Mouse (Mus musculus) gastrocnemius, postnatal 36 days (tissue): Measurements from ENCODE around the gene Nudt19. TPM values are rescaled to one million over a fixed set of nuclear protein-coding genes. Genes with fewer than 3 reads are reported as not detected.
A peak's percentile ranks its signal among the peaks of the same experiment; 100 is the strongest.

Experiments
- DNase-seq, 2 experiments: peaks; one replicate each; pipeline ENCODE4 v3.0.0; 2022
- intact Hi-C: fragments of 180-260 bp; cut with DNase I; formaldehyde crosslinking; loops from one replicate; pipeline ENCODE4 v1.15.1; 2025
- long read RNA-seq, 2 experiments: library from polyadenylated mRNA; stranded (forward); transcript quantifications; one replicate each; pipeline ENCODE4 v2.0.0; 2021
- total RNA-seq, 2 experiments: library from RNA; stranded (reverse); gene quantifications; 2 replicates each; pipeline ENCODE4 v1.2.3; 2021

Nudt19 gene
- 10 to 100 TPM; 39.5 to 40.8 TPM for total RNA-seq
- long read RNA-seq, experiment 1, transcript Nudt19-201 (3 exons, 2,298 nt) = major isoform, 69 of 73 reads
- long read RNA-seq, experiment 1, partial matches to known transcripts = 0 of 73 reads
- long read RNA-seq, experiment 1, other reads (novel, unspliced or antisense) = 3 of 73 reads
- long read RNA-seq, experiment 2, transcript Nudt19-203 (3 exons, 733 nt) = minor isoform, 7 of 111 reads
- long read RNA-seq, experiment 2, transcript Nudt19-201 (3 exons, 2,298 nt) = major isoform, 102 of 111 reads
- long read RNA-seq, experiment 2, partial matches to known transcripts = 0 of 111 reads
- long read RNA-seq, experiment 2, other reads (novel, unspliced or antisense) = 2 of 111 reads

GRCm38 (mm10) chr7:35556205-35556603, at the start of gene Nudt19:
Nudt19 (minus strand) TSS chr7:35556304.
- intact Hi-C loops = no loop called here

GRCm38 (mm10) chr7:35602766-35603165, 46.7 kb upstream of the Nudt19 start:
- intact Hi-C loops = no loop called here

More at GRCm38 (mm10) chr7:35556205-35556603, at the start of gene Nudt19:
- no peak for DNase-seq

GRCm38 (mm10) chr7:35601106-35601505, 45.0 kb upstream of the Nudt19 start:
- no peak for DNase-seq
- intact Hi-C loops = no loop called here

More at GRCm38 (mm10) chr7:35602766-35603165, 46.7 kb upstream of the Nudt19 start:
- no peak for DNase-seq

- DNase-seq = no peak
- intact Hi-C loops = no loop called here
These were observed 43.9 kb upstream of the Nudt19 start for GRCm38 (mm10) chr7:35600031-35600430.

GRCm38 (mm10) chr7:35599492-35599891, 43.4 kb upstream of the Nudt19 start:
- DNase-seq = no peak
- intact Hi-C loops = no loop called here

GRCm38 (mm10) chr7:35594311-35594710, 38.2 kb upstream of the Nudt19 start:
- intact Hi-C loops = no loop called here
- no peak for DNase-seq

- intact Hi-C loops = no loop called here
- no peak for DNase-seq
These were observed 34.7 kb upstream of the Nudt19 start for GRCm38 (mm10) chr7:35590731-35591191.

- intact Hi-C loops = no loop called here
- DNase-seq = no peak
These were observed 33.4 kb upstream of the Nudt19 start for GRCm38 (mm10) chr7:35589485-35589884.

GRCm38 (mm10) chr7:35588680-35589428, 32.8 kb upstream of the Nudt19 start:
- intact Hi-C loops = no loop called here
- DNase-seq = no peak

- DNase-seq = no peak
- intact Hi-C loops = no loop called here
These were observed 31.6 kb upstream of the Nudt19 start for GRCm38 (mm10) chr7:35587728-35588127.

GRCm38 (mm10) chr7:35586906-35587445, 30.9 kb upstream of the Nudt19 start:
- intact Hi-C loops = no loop called here
- no peak for DNase-seq

GRCm38 (mm10) chr7:35586055-35586905, 30.2 kb upstream of the Nudt19 start, which contains the start of gene Ankrd27:
Ankrd27 (plus strand) TSS chr7:35586244.
- DNase-seq = peak; percentile 92 to 93
- intact Hi-C loops = no loop called here

- intact Hi-C loops = no loop called here
- DNase-seq = peak in 1 of 2 experiments; percentile 27
These were observed 29.3 kb upstream of the Nudt19 start, which contains the start of gene Rgs9bp for GRCm38 (mm10) chr7:35585191-35586054. Rgs9bp (minus strand) TSS chr7:35585582.

GRCm38 (mm10) chr7:35584786-35585190, 28.7 kb upstream of the Nudt19 start:
- no peak for DNase-seq
- intact Hi-C loops = loop anchor here (5.0 kb wide), 1 partner anchor 53 kb away; no protein-coding TSS in a partner anchor

- intact Hi-C loops = loop anchor here (5.0 kb wide), 1 partner anchor 53 kb away; no protein-coding TSS in a partner anchor
- no peak for DNase-seq
These were observed 28.1 kb upstream of the Nudt19 start for GRCm38 (mm10) chr7:35584068-35584785.

GRCm38 (mm10) chr7:35583476-35584025, 27.4 kb upstream of the Nudt19 start:
- intact Hi-C loops = loop anchor here (5.0 kb wide), 1 partner anchor 54 kb away; no protein-coding TSS in a partner anchor

GRCm38 (mm10) chr7:35582719-35583118, 26.6 kb upstream of the Nudt19 start:
- DNase-seq = no peak
- intact Hi-C loops = loop anchor here (5.0 kb wide), 1 partner anchor 55 kb away; no protein-coding TSS in a partner anchor

More at GRCm38 (mm10) chr7:35583476-35584025, 27.4 kb upstream of the Nudt19 start:
- no peak for DNase-seq

GRCm38 (mm10) chr7:35579849-35580248, 23.7 kb upstream of the Nudt19 start:
- intact Hi-C loops = loop anchor here (5.0 kb wide), 1 partner anchor 57 kb away; no protein-coding TSS in a partner anchor
- no peak for DNase-seq
